Mouse (Mus musculus): ENCODE measurements around the gene Lgmn. TPM values are rescaled to one million over a fixed set of nuclear protein-coding genes. Genes with fewer than 3 reads are reported as not detected.

Lgmn gene
- polyA plus RNA-seq, 1 experiment from 2014 or later = 141 TPM

GRCm38 (mm10) chr12:102424456-102424855 lies 15.2 kb downstream of the Lgmn start:
- 85% methylated on average over 2 of the region's 2 CpGs for WGBS
- peaks cover 12% of the 10 kb centered on the region for H3K36me3 ChIP-seq (ENCODE audit: control insufficient read depth, insufficient read depth, low read length)

GRCm38 (mm10) chr12:102423625-102424024 lies 16.0 kb downstream of the Lgmn start:
- H3K27ac ChIP-seq (ENCODE audit: low read depth, low read length) = no peak overlapping the region
- no peak overlapping the region for H3K4me3 ChIP-seq (ENCODE audit: low read length)
- peaks cover 12% of the 10 kb centered on the region for H3K36me3 ChIP-seq (ENCODE audit: control insufficient read depth, insufficient read depth, low read length)
- H3K9ac ChIP-seq (ENCODE audit: low read depth, low read length) = no peak overlapping the region
- H3K4me2 ChIP-seq (ENCODE audit: low read length) = no peak overlapping the region
- peaks cover 4% of the 10 kb centered on the region; the same call in 1 of the 2 replicates for H3K4me1 ChIP-seq (ENCODE audit: control insufficient read depth, insufficient read depth, low read depth, low read length)
- no peaks in the 10 kb centered on the region for H3K27me3 ChIP-seq (replicated peaks; ENCODE audit: control insufficient read depth, insufficient read depth, low read length)
- ATAC-seq = no peak
- no peaks in the 10 kb centered on the region for H3K9me3 ChIP-seq (ENCODE audit: control insufficient read depth, low read length)
- WGBS = 94% methylated on average over 8 of the region's 8 CpGs

More at GRCm38 (mm10) chr12:102424456-102424855, 15.2 kb downstream of the Lgmn start:
- Histone ChIP-seq H3K4me1 (ENCODE audit: control insufficient read depth, insufficient read depth, low read depth, low read length) (peaks cover 4% of the 10 kb centered on the region; the same call in 1 of the 2 replicates), H3K9ac (ENCODE audit: low read depth, low read length) (no peak overlapping the region), H3K27me3 (replicated peaks; ENCODE audit: control insufficient read depth, insufficient read depth, low read length) (no peaks in the 10 kb centered on the region), H3K9me3 (ENCODE audit: control insufficient read depth, low read length) (no peaks in the 10 kb centered on the region), H3K27ac (ENCODE audit: low read depth, low read length) (no peak overlapping the region), H3K4me3 (ENCODE audit: low read length) (no peak overlapping the region), H3K4me2 (ENCODE audit: low read length) (no peak overlapping the region)
- no peak for ATAC-seq

- Histone ChIP-seq H3K27me3 (replicated peaks; ENCODE audit: control insufficient read depth, insufficient read depth, low read length) (no peaks in the 10 kb centered on the region), H3K9me3 (ENCODE audit: control insufficient read depth, low read length) (no peaks in the 10 kb centered on the region), H3K4me2 (ENCODE audit: low read length) (no peak overlapping the region), H3K4me3 (ENCODE audit: low read length) (no peak overlapping the region), H3K36me3 (ENCODE audit: control insufficient read depth, insufficient read depth, low read length) (peaks cover 12% of the 10 kb centered on the region), H3K9ac (ENCODE audit: low read depth, low read length) (no peak overlapping the region), H3K4me1 (ENCODE audit: control insufficient read depth, insufficient read depth, low read depth, low read length) (peaks cover 4% of the 10 kb centered on the region; the same call in 1 of the 2 replicates), H3K27ac (ENCODE audit: low read depth, low read length) (no peak overlapping the region)
- WGBS = 90% methylated on average over 11 of the region's 11 CpGs
- no peak for ATAC-seq
These were observed 16.8 kb downstream of the Lgmn start for GRCm38 (mm10) chr12:102422623-102423320.

GRCm38 (mm10) chr12:102422065-102422464 lies 17.5 kb downstream of the Lgmn start:
- 0 out of 2 replicates have a peak, but pooled peaks have one; percentile 28 for ATAC-seq
- Histone ChIP-seq H3K9ac (ENCODE audit: low read depth, low read length) (no peak overlapping the region), H3K27me3 (replicated peaks; ENCODE audit: control insufficient read depth, insufficient read depth, low read length) (no peaks in the 10 kb centered on the region), H3K4me3 (ENCODE audit: low read length) (no peak overlapping the region), H3K4me2 (ENCODE audit: low read length) (no peak overlapping the region), H3K9me3 (ENCODE audit: control insufficient read depth, low read length) (no peaks in the 10 kb centered on the region), H3K4me1 (ENCODE audit: control insufficient read depth, insufficient read depth, low read depth, low read length) (peaks cover 4% of the 10 kb centered on the region; the same call in 1 of the 2 replicates), H3K36me3 (ENCODE audit: control insufficient read depth, insufficient read depth, low read length) (peaks cover 12% of the 10 kb centered on the region), H3K27ac (ENCODE audit: low read depth, low read length) (no peak overlapping the region)
- WGBS = 87% methylated on average over 6 of the region's 6 CpGs

- peaks cover 8% of the 10 kb centered on the region for H3K36me3 ChIP-seq (ENCODE audit: control insufficient read depth, insufficient read depth, low read length)
- no peaks in the 10 kb centered on the region for H3K9me3 ChIP-seq (ENCODE audit: control insufficient read depth, low read length)
- H3K4me2 ChIP-seq (ENCODE audit: low read length) = no peak overlapping the region
- H3K4me3 ChIP-seq (ENCODE audit: low read length) = no peak overlapping the region
- ATAC-seq = no peak
- H3K27me3 ChIP-seq (replicated peaks; ENCODE audit: control insufficient read depth, insufficient read depth, low read length) = no peaks in the 10 kb centered on the region
- peaks cover 4% of the 10 kb centered on the region; the same call in 1 of the 2 replicates for H3K4me1 ChIP-seq (ENCODE audit: control insufficient read depth, insufficient read depth, low read depth, low read length)
- no peak overlapping the region for H3K9ac ChIP-seq (ENCODE audit: low read depth, low read length)
- H3K27ac ChIP-seq (ENCODE audit: low read depth, low read length) = no peak overlapping the region; the same call in 1 of the 2 replicates
- 88% methylated on average over 10 of the region's 10 CpGs for WGBS
These were observed 19.3 kb downstream of the Lgmn start for GRCm38 (mm10) chr12:102420168-102420890.

GRCm38 (mm10) chr12:102419544-102419943 lies 20.1 kb downstream of the Lgmn start:
- ATAC-seq = peak; percentile 86
- Histone ChIP-seq H3K9me3 (ENCODE audit: control insufficient read depth, low read length) (no peaks in the 10 kb centered on the region), H3K27me3 (replicated peaks; ENCODE audit: control insufficient read depth, insufficient read depth, low read length) (no peaks in the 10 kb centered on the region), H3K9ac (ENCODE audit: low read depth, low read length) (no peak overlapping the region), H3K4me3 (ENCODE audit: low read length) (no peak overlapping the region), H3K4me1 (ENCODE audit: control insufficient read depth, insufficient read depth, low read depth, low read length) (peaks cover 4% of the 10 kb centered on the region; the same call in 1 of the 2 replicates), H3K36me3 (ENCODE audit: control insufficient read depth, insufficient read depth, low read length) (peaks cover 8% of the 10 kb centered on the region), H3K4me2 (ENCODE audit: low read length) (no peak overlapping the region), H3K27ac (ENCODE audit: low read depth, low read length) (peak overlapping the region; percentile 66)
- 15% methylated on average over 3 of the region's 3 CpGs for WGBS

- H3K4me1 ChIP-seq (ENCODE audit: control insufficient read depth, insufficient read depth, low read depth, low read length) = peaks cover 4% of the 10 kb centered on the region; the same call in 1 of the 2 replicates
- H3K4me3 ChIP-seq (ENCODE audit: low read length) = no peak overlapping the region
- H3K27ac ChIP-seq (ENCODE audit: low read depth, low read length) = no peak overlapping the region
- no peak overlapping the region for H3K4me2 ChIP-seq (ENCODE audit: low read length)
- no peaks in the 10 kb centered on the region for H3K27me3 ChIP-seq (replicated peaks; ENCODE audit: control insufficient read depth, insufficient read depth, low read length)
- 94% methylated on average over 6 of the region's 6 CpGs for WGBS
- H3K36me3 ChIP-seq (ENCODE audit: control insufficient read depth, insufficient read depth, low read length) = peaks cover 5% of the 10 kb centered on the region
- ATAC-seq = no peak
- H3K9ac ChIP-seq (ENCODE audit: low read depth, low read length) = no peak overlapping the region
- no peaks in the 10 kb centered on the region for H3K9me3 ChIP-seq (ENCODE audit: control insufficient read depth, low read length)
These were observed 21.9 kb downstream of the Lgmn start for GRCm38 (mm10) chr12:102417701-102418100.

GRCm38 (mm10) chr12:102416955-102417510 lies 22.6 kb downstream of the Lgmn start:
- Histone ChIP-seq H3K4me1 (ENCODE audit: control insufficient read depth, insufficient read depth, low read depth, low read length) (peaks cover 4% of the 10 kb centered on the region; the same call in 1 of the 2 replicates), H3K9ac (ENCODE audit: low read depth, low read length) (no peak overlapping the region), H3K27ac (ENCODE audit: low read depth, low read length) (no peak overlapping the region), H3K36me3 (ENCODE audit: control insufficient read depth, insufficient read depth, low read length) (peaks cover 3% of the 10 kb centered on the region; the same call in 1 of the 2 replicates), H3K27me3 (replicated peaks; ENCODE audit: control insufficient read depth, insufficient read depth, low read length) (no peaks in the 10 kb centered on the region), H3K4me3 (ENCODE audit: low read length) (no peak overlapping the region), H3K4me2 (ENCODE audit: low read length) (no peak overlapping the region), H3K9me3 (ENCODE audit: control insufficient read depth, low read length) (no peaks in the 10 kb centered on the region)
- WGBS = 72% methylated on average over 7 of the region's 7 CpGs
- no peak for ATAC-seq

- Histone ChIP-seq H3K27me3 (replicated peaks; ENCODE audit: control insufficient read depth, insufficient read depth, low read length) (no peaks in the 10 kb centered on the region), H3K4me2 (ENCODE audit: low read length) (no peak overlapping the region), H3K9ac (ENCODE audit: low read depth, low read length) (no peak overlapping the region), H3K36me3 (ENCODE audit: control insufficient read depth, insufficient read depth, low read length) (peaks cover 3% of the 10 kb centered on the region; the same call in 1 of the 2 replicates), H3K9me3 (ENCODE audit: control insufficient read depth, low read length) (no peaks in the 10 kb centered on the region), H3K27ac (ENCODE audit: low read depth, low read length) (no peak overlapping the region), H3K4me1 (ENCODE audit: control insufficient read depth, insufficient read depth, low read depth, low read length) (peaks cover 4% of the 10 kb centered on the region; the same call in 1 of the 2 replicates), H3K4me3 (ENCODE audit: low read length) (no peak overlapping the region)
- WGBS = 44% methylated on average over 7 of the region's 7 CpGs
- no peak for ATAC-seq
These were observed 23.2 kb downstream of the Lgmn start for GRCm38 (mm10) chr12:102416391-102416837.
